Mouse (Mus musculus): ENCODE measurements around the gene Mea1. TPM values are rescaled to one million over a fixed set of nuclear protein-coding genes. Genes with fewer than 3 reads are reported as not detected.

The Mea1 gene
- polyA plus RNA-seq, 1 experiment from 2014 or later, result 135 TPM

- no peak for TF ChIP-seq CTCF (IDR thresholded peaks at IDR 0.05; ENCODE audit: low read depth)
- Histone ChIP-seq H3K36me3 (ENCODE audit: insufficient read depth, low read length) (peaks cover 2% of the 10 kb centered on the region; the same call in 1 of the 2 replicates), H3K4me2 (ENCODE audit: low read length) (peak overlapping the region; percentile 0; the same call in 1 of the 2 replicates), H3K9ac (ENCODE audit: low read depth, low read length) (no peak overlapping the region), H3K4me3 (replicated peaks; ENCODE audit: low read depth, low read length) (no peak overlapping the region), H3K27ac (no peak overlapping the region), H3K9me3 (replicated peaks; ENCODE audit: low read length) (no peaks in the 10 kb centered on the region), H3K4me1 (replicated peaks; ENCODE audit: insufficient read depth, low read length) (peaks cover 12% of the 10 kb centered on the region; the same call in 1 of the 2 replicates), H3K27me3 (ENCODE audit: insufficient read depth, low read length) (no peaks in the 10 kb centered on the region)
- 69% methylated on average over 12 of the region's 12 CpGs for WGBS
- DNase-seq (ENCODE audit: low spot score) (no peak), ATAC-seq (replicated peaks; ENCODE audit: low FRiP score, low read depth) (no peak)
Observed at GRCm38 (mm10) chr17:46701489-46701888, 22.9 kb downstream of the Mea1 start.

GRCm38 (mm10) chr17:46702100-46702499 is 23.5 kb downstream of the Mea1 start:
- DNase-seq (ENCODE audit: low spot score), result no peak

GRCm38 (mm10) chr17:46702506-46702905 is 23.9 kb downstream of the Mea1 start:
- H3K9ac ChIP-seq (ENCODE audit: low read depth, low read length), result 0 out of 2 replicates have a peak overlapping the region, but pooled peaks have one; percentile 35
- H3K9me3 ChIP-seq (replicated peaks; ENCODE audit: low read length), result no peaks in the 10 kb centered on the region
- H3K4me2 ChIP-seq (ENCODE audit: low read length), result no peak overlapping the region
- peaks cover 12% of the 10 kb centered on the region; the same call in 1 of the 2 replicates for H3K4me1 ChIP-seq (replicated peaks; ENCODE audit: insufficient read depth, low read length)
- 82% methylated on average over 5 of the region's 5 CpGs for WGBS
- H3K4me3 ChIP-seq (replicated peaks; ENCODE audit: low read depth, low read length), result no peak overlapping the region
- ATAC-seq (replicated peaks; ENCODE audit: low FRiP score, low read depth), result no peak
- H3K27ac ChIP-seq, result no peak overlapping the region
- peaks cover 1% of the 10 kb centered on the region; the same call in 1 of the 2 replicates for H3K36me3 ChIP-seq (ENCODE audit: insufficient read depth, low read length)
- no peaks in the 10 kb centered on the region for H3K27me3 ChIP-seq (ENCODE audit: insufficient read depth, low read length)
- DNase-seq (ENCODE audit: low spot score), result no peak
- TF ChIP-seq CTCF (IDR thresholded peaks at IDR 0.05; ENCODE audit: low read depth), result no peak

More at GRCm38 (mm10) chr17:46702100-46702499, 23.5 kb downstream of the Mea1 start:
- H3K4me1 ChIP-seq (replicated peaks; ENCODE audit: insufficient read depth, low read length), result peaks cover 12% of the 10 kb centered on the region; the same call in 1 of the 2 replicates
- no peaks in the 10 kb centered on the region for H3K27me3 ChIP-seq (ENCODE audit: insufficient read depth, low read length)
- WGBS, result 78% methylated on average over 12 of the region's 12 CpGs
- no peak for TF ChIP-seq CTCF (IDR thresholded peaks at IDR 0.05; ENCODE audit: low read depth)
- ATAC-seq (replicated peaks; ENCODE audit: low FRiP score, low read depth), result no peak
- H3K9me3 ChIP-seq (replicated peaks; ENCODE audit: low read length), result no peaks in the 10 kb centered on the region
- no peak overlapping the region for H3K4me3 ChIP-seq (replicated peaks; ENCODE audit: low read depth, low read length)
- peaks cover 2% of the 10 kb centered on the region; the same call in 1 of the 2 replicates for H3K36me3 ChIP-seq (ENCODE audit: insufficient read depth, low read length)
- H3K4me2 ChIP-seq (ENCODE audit: low read length), result no peak overlapping the region
- H3K27ac ChIP-seq, result no peak overlapping the region
- no peak overlapping the region for H3K9ac ChIP-seq (ENCODE audit: low read depth, low read length)

- Histone ChIP-seq H3K27ac (peak overlapping the region; percentile 92), H3K4me1 (replicated peaks; ENCODE audit: insufficient read depth, low read length) (peaks cover 12% of the 10 kb centered on the region; the same call in 1 of the 2 replicates), H3K9me3 (replicated peaks; ENCODE audit: low read length) (no peaks in the 10 kb centered on the region), H3K4me2 (ENCODE audit: low read length) (peak overlapping the region; percentile 61), H3K4me3 (replicated peaks; ENCODE audit: low read depth, low read length) (peak overlapping the region; percentile 82), H3K36me3 (ENCODE audit: insufficient read depth, low read length) (no peaks in the 10 kb centered on the region), H3K9ac (ENCODE audit: low read depth, low read length) (peak overlapping the region; percentile 89), H3K27me3 (ENCODE audit: insufficient read depth, low read length) (no peaks in the 10 kb centered on the region)
- TF ChIP-seq CTCF (IDR thresholded peaks at IDR 0.05; ENCODE audit: low read depth), result no peak
- ATAC-seq (replicated peaks; ENCODE audit: low FRiP score, low read depth) (peak; percentile 79), DNase-seq (ENCODE audit: low spot score) (peak; percentile 77)
- WGBS, result 3% methylated on average over 33 of the region's 41 CpGs
Observed at GRCm38 (mm10) chr17:46703971-46704886, 25.6 kb downstream of the Mea1 start.

GRCm38 (mm10) chr17:46704887-46705835 is 26.6 kb downstream of the Mea1 start, which contains the start of gene Ppp2r5d:
TSS of gene Ppp2r5d (minus strand) at chr17:46705111.
- Histone ChIP-seq H3K36me3 (ENCODE audit: insufficient read depth, low read length) (no peaks in the 10 kb centered on the region), H3K9ac (ENCODE audit: low read depth, low read length) (peak within 1 kb of the TSS; percentile 89)

More at GRCm38 (mm10) chr17:46704887-46705835, 26.6 kb downstream of the Mea1 start, which contains the start of gene Ppp2r5d:
- peaks cover 12% of the 10 kb centered on the region; the same call in 1 of the 2 replicates for H3K4me1 ChIP-seq (replicated peaks; ENCODE audit: insufficient read depth, low read length)
- H3K27ac ChIP-seq, result peak within 1 kb of the TSS; percentile 92
- H3K4me2 ChIP-seq (ENCODE audit: low read length), result peak within 1 kb of the TSS; percentile 61
- peak within 1 kb of the TSS; percentile 82 for H3K4me3 ChIP-seq (replicated peaks; ENCODE audit: low read depth, low read length)
- peak; percentile 95 for ATAC-seq (replicated peaks; ENCODE audit: low FRiP score, low read depth)
- H3K27me3 ChIP-seq (ENCODE audit: insufficient read depth, low read length), result no peaks in the 10 kb centered on the region
- WGBS, result 2% methylated on average over 48 of the region's 48 CpGs
- H3K9me3 ChIP-seq (replicated peaks; ENCODE audit: low read length), result no peaks in the 10 kb centered on the region
- TF ChIP-seq CTCF (IDR thresholded peaks at IDR 0.05; ENCODE audit: low read depth), result no peak
- DNase-seq (ENCODE audit: low spot score), result peak; percentile 100
